Mouse (Mus musculus) hindbrain, embryonic 14.5 days (tissue): Measurements from ENCODE around the gene Trim46. TPM values are rescaled to one million over a fixed set of nuclear protein-coding genes. Genes with fewer than 3 reads are reported as not detected.
A peak's percentile ranks its signal among the peaks of the same experiment; 100 is the strongest.

Source experiments
- microRNA counts: library from miRNA; unstranded; fragments of <30 nt; microRNA quantifications from one replicate; lab custom pipeline; 2016
- microRNA-seq: library from miRNA; unstranded; fragments of <30 nt; microRNA quantifications from one replicate; pipeline ENCODE4, GENCODE M21; 2016
- polyA plus RNA-seq: library from polyadenylated mRNA; unstranded; fragments of >200 nt; fragmentation: Nextera tagmentation; extraction: Ambion mirVana; gene quantifications from 2 replicates; pipeline ENCODE4 v1.2.1, GENCODE M21; 2014

Gene Trim46
- polyA plus RNA-seq, 1 experiment from 2014 or later, result 66.5 TPM

MicroRNAs encoded within 50 kb of the gene (microRNA counts, 519-probe panel; counts per million panel counts)
- 4,891 counts per million, percentile 51 among the panel's probes with 10 or more counts for microRNA mmu-miR-92b (lab: Ali Mortazavi, UCI)

Small RNA genes within 50 kb of the gene (microRNA-seq; reads per million reads assigned to microRNA genes)
- gene Mir92b, result 2,494 reads per million, percentile 85 among the genes with 10 or more reads in this experiment

Other genes starting within 250 kb of the Trim46 start
- gene Rusc1, start 153.0 kb downstream of the Trim46 start, polyA plus RNA-seq, result 95.7 and 117 TPM in 2 replicates
- gene Gm43738, start 145.2 kb downstream of the Trim46 start, polyA plus RNA-seq, result not detected in 2 replicates
- 416 and 468 TPM in 2 replicates for gene Fdps, start 144.3 kb downstream of the Trim46 start, polyA plus RNA-seq
- gene Pklr, start 110.2 kb downstream of the Trim46 start, polyA plus RNA-seq, result 0.11 TPM in 1 of 2 replicates, not detected in the other
- 29.9 and 36.8 TPM in 2 replicates for gene Hcn3, start 86.1 kb downstream of the Trim46 start, polyA plus RNA-seq
- 19.0 and 19.2 TPM in 2 replicates for gene Clk2, start 81.5 kb downstream of the Trim46 start, polyA plus RNA-seq
- 128 and 134 TPM in 2 replicates for gene Scamp3, start 68.8 kb downstream of the Trim46 start, polyA plus RNA-seq
- 32.9 and 33.3 TPM in 2 replicates for gene Fam189b, start 63.2 kb downstream of the Trim46 start, polyA plus RNA-seq
- gene Gba, start 43.4 kb downstream of the Trim46 start, polyA plus RNA-seq, result 45.7 and 48.8 TPM in 2 replicates
- 29.0 and 31.0 TPM in 2 replicates for gene Thbs3, start 31.1 kb downstream of the Trim46 start, polyA plus RNA-seq
- 144 and 148 TPM in 2 replicates for gene Mtx1, start 19.2 kb downstream of the Trim46 start, polyA plus RNA-seq
- 0.47 and 0.52 TPM in 2 replicates for gene Muc1, start 17.3 kb downstream of the Trim46 start, polyA plus RNA-seq
- 209 and 224 TPM in 2 replicates for gene Krtcap2, start 343 bp downstream of the Trim46 start, polyA plus RNA-seq
- 80.7 and 94.4 TPM in 2 replicates for gene Dpm3, start 13.0 kb upstream of the Trim46 start, polyA plus RNA-seq
- 36.0 and 38.8 TPM in 2 replicates for gene Slc50a1, start 24.3 kb upstream of the Trim46 start, polyA plus RNA-seq
- 9.4 and 10.8 TPM in 2 replicates for gene Efna1, start 34.8 kb upstream of the Trim46 start, polyA plus RNA-seq
- 62.5 and 70.3 TPM in 2 replicates for gene Efna3, start 76.7 kb upstream of the Trim46 start, polyA plus RNA-seq
- 4.4 and 4.9 TPM in 2 replicates for gene Efna4, start 91.7 kb upstream of the Trim46 start, polyA plus RNA-seq
- gene Adam15, start 103.7 kb upstream of the Trim46 start, polyA plus RNA-seq, result 40.8 and 44.0 TPM in 2 replicates
- gene Dcst2, start 115.7 kb upstream of the Trim46 start, polyA plus RNA-seq, result 0.12 and 0.21 TPM in 2 replicates
- gene Dcst1, start 118.9 kb upstream of the Trim46 start, polyA plus RNA-seq, result 0.43 and 1.1 TPM in 2 replicates
- 0.46 and 1.1 TPM in 2 replicates for gene Zbtb7b, start 148.5 kb upstream of the Trim46 start, polyA plus RNA-seq
- not detected in 2 replicates for gene Lenep, start 156.5 kb upstream of the Trim46 start, polyA plus RNA-seq
- gene Flad1, start 165.6 kb upstream of the Trim46 start, polyA plus RNA-seq, result 30.8 and 33.4 TPM in 2 replicates
- 94.0 and 99.4 TPM in 2 replicates for gene Cks1b, start 172.1 kb upstream of the Trim46 start, polyA plus RNA-seq
- 12.1 and 13.9 TPM in 2 replicates for gene Shc1, start 172.1 kb upstream of the Trim46 start, polyA plus RNA-seq
- 47.1 and 50.6 TPM in 2 replicates for gene Pygo2, start 183.9 kb upstream of the Trim46 start, polyA plus RNA-seq
- gene Pbxip1, start 190.4 kb upstream of the Trim46 start, polyA plus RNA-seq, result 9.8 and 12.8 TPM in 2 replicates
- 117 and 121 TPM in 2 replicates for gene Pmvk, start 208.2 kb upstream of the Trim46 start, polyA plus RNA-seq